Mouse (Mus musculus) embryonic fibroblast, embryonic 13.5 days (primary cell): Measurements from ENCODE around the gene Arid3a.
"Not testable (repeated sequence)": the region's sequence is repeated elsewhere in the genome, so short reads cannot be mapped to it uniquely, and the experiment has no call there.

Source experiments
- CTCF ChIP-seq: IDR thresholded peaks from 2 replicates; pipeline ENCODE4 v1.5.1; 2011; ENCODE audit warnings: mild to moderate bottlenecking, control low read depth, low read length, moderate library complexity, borderline replicate concordance; ENCODE audit not compliant: insufficient read depth
- POLR2A ChIP-seq: IDR thresholded peaks from 2 replicates; pipeline ENCODE4 v1.6.1; 2011; ENCODE audit warnings: low read depth, mild to moderate bottlenecking, control low read depth, low read length, moderate library complexity

- TF ChIP-seq CTCF, POLR2A: not testable (repeated sequence)
Measured at GRCm38 (mm10) chr10:79959412-79959811, 32.6 kb downstream of the Arid3a start.
